Mouse (Mus musculus) liver, embryonic 14.5 days (tissue): ENCODE measurements around the gene Cmah.

ENCODE experiments used
- CTCF ChIP-seq: IDR thresholded peaks from 2 replicates; pipeline ENCODE4 v1.5.1; 2016; ENCODE audit warnings: antibody characterized with exemption, low read depth, control low read depth
- EP300 ChIP-seq: IDR thresholded peaks from 2 replicates; pipeline ENCODE4 v1.6.1; 2016; ENCODE audit warnings: antibody characterized with exemption, low read depth

- TF ChIP-seq CTCF: no peak
- no peak for TF ChIP-seq EP300
These were observed 194.5 kb downstream of the Cmah start for GRCm38 (mm10) chr13:24521446-24522342.
